Mouse (Mus musculus): ENCODE results near the gene Tnni3k. TPM values are rescaled to one million over a fixed set of nuclear protein-coding genes. Genes with fewer than 3 reads are reported as not detected.

Gene Tnni3k
- polyA plus RNA-seq, 1 experiment from 2014 or later = 0.10 TPM

DNA sequence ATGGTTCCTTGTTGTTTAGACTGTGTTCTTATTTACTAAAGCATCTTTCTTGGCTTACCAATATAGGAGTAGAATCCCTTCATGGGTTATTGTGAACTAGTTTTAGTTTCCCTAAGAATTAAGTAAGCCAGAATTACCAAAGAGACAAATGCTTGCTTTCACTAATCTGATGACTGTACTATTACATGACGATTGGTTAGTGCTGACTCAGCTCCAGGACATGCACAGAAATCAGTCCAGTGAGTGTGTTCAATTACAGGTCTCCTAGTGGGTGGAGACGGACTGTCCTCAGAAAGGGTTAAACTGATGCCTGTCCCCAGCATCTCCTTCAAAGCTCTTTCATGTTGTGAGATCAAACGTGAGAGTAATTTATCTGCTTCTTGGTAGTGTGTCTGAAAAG, 195.5 kb downstream of the Tnni3k start:
- no peaks in the 10 kb centered on the region for H3K27me3 ChIP-seq (replicated peaks; ENCODE audit: control insufficient read depth, insufficient read depth, low read length)
- 66% methylated on average over 3 of the region's 3 CpGs for WGBS
- H3K4me3 ChIP-seq (ENCODE audit: low read length) = no peak overlapping the region
- ATAC-seq = no peak
- no peak overlapping the region for H3K9ac ChIP-seq (ENCODE audit: low read depth, low read length)
- no peaks in the 10 kb centered on the region for H3K4me1 ChIP-seq (ENCODE audit: control insufficient read depth, insufficient read depth, low read depth, low read length)
- H3K4me2 ChIP-seq (ENCODE audit: low read length) = no peak overlapping the region
- H3K27ac ChIP-seq (ENCODE audit: low read depth, low read length) = no peak overlapping the region
- no peaks in the 10 kb centered on the region for H3K9me3 ChIP-seq (ENCODE audit: control insufficient read depth, low read length)
- H3K36me3 ChIP-seq (ENCODE audit: control insufficient read depth, insufficient read depth, low read length) = no peaks in the 10 kb centered on the region

GRCm38 (mm10) chr3:154853257-154853656, 201.9 kb downstream of the Tnni3k start:
- Histone ChIP-seq H3K4me3 (ENCODE audit: low read length) (no peak overlapping the region), H3K9me3 (ENCODE audit: control insufficient read depth, low read length) (no peaks in the 10 kb centered on the region), H3K27ac (ENCODE audit: low read depth, low read length) (no peak overlapping the region), H3K36me3 (ENCODE audit: control insufficient read depth, insufficient read depth, low read length) (no peaks in the 10 kb centered on the region), H3K4me2 (ENCODE audit: low read length) (no peak overlapping the region), H3K27me3 (replicated peaks; ENCODE audit: control insufficient read depth, insufficient read depth, low read length) (no peaks in the 10 kb centered on the region), H3K4me1 (ENCODE audit: control insufficient read depth, insufficient read depth, low read depth, low read length) (peaks cover 7% of the 10 kb centered on the region; the same call in 1 of the 2 replicates), H3K9ac (ENCODE audit: low read depth, low read length) (no peak overlapping the region)
- ATAC-seq = peak; percentile 30; the same call in 1 of the 2 replicates
- WGBS = 20% methylated on average over 6 of the region's 6 CpGs

DNA sequence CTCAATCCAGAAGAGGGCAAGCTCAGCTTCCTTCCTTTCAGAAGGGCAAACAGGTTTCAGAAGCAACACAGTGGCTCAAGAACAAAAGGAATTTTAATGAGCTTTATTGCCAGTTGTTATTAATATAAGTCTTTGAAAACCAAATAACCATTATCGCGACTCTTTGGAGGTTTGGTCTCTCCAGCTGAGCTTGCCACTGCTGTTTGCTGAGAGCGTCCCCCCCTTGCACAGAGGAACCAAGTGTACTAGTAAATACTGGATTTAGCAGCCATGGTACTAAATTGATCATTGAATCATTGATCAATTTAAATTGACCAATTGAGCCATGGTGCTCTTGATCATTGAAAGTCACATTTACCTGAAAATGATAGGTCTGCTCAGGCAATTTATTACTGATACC, 202.9 kb downstream of the Tnni3k start:
- no peaks in the 10 kb centered on the region for H3K36me3 ChIP-seq (ENCODE audit: control insufficient read depth, insufficient read depth, low read length)
- 61% methylated on average over 3 of the region's 3 CpGs for WGBS

GRCm38 (mm10) chr3:154842247-154842646, 213.0 kb downstream of the Tnni3k start:
- WGBS = 94% methylated on average over 7 of the region's 7 CpGs
- Histone ChIP-seq H3K9ac (ENCODE audit: low read depth, low read length) (no peak overlapping the region), H3K4me1 (ENCODE audit: control insufficient read depth, insufficient read depth, low read depth, low read length) (no peaks in the 10 kb centered on the region), H3K27ac (ENCODE audit: low read depth, low read length) (no peak overlapping the region), H3K27me3 (replicated peaks; ENCODE audit: control insufficient read depth, insufficient read depth, low read length) (no peaks in the 10 kb centered on the region), H3K36me3 (ENCODE audit: control insufficient read depth, insufficient read depth, low read length) (no peaks in the 10 kb centered on the region), H3K4me3 (ENCODE audit: low read length) (no peak overlapping the region), H3K9me3 (ENCODE audit: control insufficient read depth, low read length) (no peaks in the 10 kb centered on the region), H3K4me2 (ENCODE audit: low read length) (no peak overlapping the region)
- no peak for ATAC-seq

More for the DNA sequence above, 202.9 kb downstream of the Tnni3k start:
- Histone ChIP-seq H3K9me3 (ENCODE audit: control insufficient read depth, low read length) (no peaks in the 10 kb centered on the region), H3K4me3 (ENCODE audit: low read length) (no peak overlapping the region), H3K4me2 (ENCODE audit: low read length) (no peak overlapping the region), H3K27ac (ENCODE audit: low read depth, low read length) (no peak overlapping the region), H3K4me1 (ENCODE audit: control insufficient read depth, insufficient read depth, low read depth, low read length) (peaks cover 7% of the 10 kb centered on the region; the same call in 1 of the 2 replicates), H3K9ac (ENCODE audit: low read depth, low read length) (no peak overlapping the region), H3K27me3 (replicated peaks; ENCODE audit: control insufficient read depth, insufficient read depth, low read length) (no peaks in the 10 kb centered on the region)
- ATAC-seq = no peak

DNA sequence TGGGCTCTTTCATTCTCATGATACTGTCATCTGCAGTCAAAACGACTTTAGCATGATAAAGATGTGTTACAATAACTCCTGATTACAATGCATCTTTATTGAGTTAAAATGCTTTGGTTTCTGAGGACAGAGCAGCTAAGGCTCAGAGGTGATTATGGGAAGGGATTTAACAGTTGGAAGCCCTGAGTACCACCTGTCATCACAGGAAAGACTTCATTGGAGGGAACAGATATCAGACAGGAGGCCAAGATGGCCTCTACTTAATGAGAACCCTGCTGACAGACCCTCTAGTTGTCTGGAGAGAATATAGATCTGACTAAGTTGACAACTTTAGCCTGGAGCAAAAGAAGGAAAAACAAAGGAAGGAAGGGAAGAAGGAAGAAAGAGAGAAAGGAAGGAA, 214.1 kb downstream of the Tnni3k start:
- no peak overlapping the region for H3K9ac ChIP-seq (ENCODE audit: low read depth, low read length)
- no peak overlapping the region for H3K27ac ChIP-seq (ENCODE audit: low read depth, low read length)
- 20% methylated on average over 1 of the region's 1 CpGs for whole genome bisulfite sequencing
- H3K9me3 ChIP-seq (ENCODE audit: control insufficient read depth, low read length) = no peaks in the 10 kb centered on the region
- ATAC-seq = peak; percentile 67; the same call in 1 of the 2 replicates
- H3K4me3 ChIP-seq (ENCODE audit: low read length) = no peak overlapping the region
- H3K4me1 ChIP-seq (ENCODE audit: control insufficient read depth, insufficient read depth, low read depth, low read length) = no peaks in the 10 kb centered on the region
- H3K27me3 ChIP-seq (replicated peaks; ENCODE audit: control insufficient read depth, insufficient read depth, low read length) = no peaks in the 10 kb centered on the region
- H3K36me3 ChIP-seq (ENCODE audit: control insufficient read depth, insufficient read depth, low read length) = no peaks in the 10 kb centered on the region
- no peak overlapping the region for H3K4me2 ChIP-seq (ENCODE audit: low read length)

DNA sequence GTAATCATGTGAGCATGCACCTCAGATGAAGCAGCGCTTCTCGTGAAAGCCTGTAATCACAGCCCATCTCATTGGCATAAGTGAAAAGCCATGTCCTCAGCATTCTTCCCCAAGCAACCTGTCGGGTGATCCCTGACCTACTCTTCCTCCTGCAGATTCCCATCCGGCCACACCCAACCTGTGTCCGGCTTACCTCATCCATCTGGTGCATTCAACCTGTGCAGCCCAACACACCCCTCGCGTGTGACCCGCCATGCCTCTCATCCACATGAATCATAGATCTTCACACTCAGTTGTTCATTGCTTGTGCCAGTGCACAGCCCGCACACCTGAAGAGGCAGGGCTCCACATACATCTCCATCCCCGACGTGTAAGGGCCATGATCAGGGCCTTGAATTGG, 217.3 kb downstream of the Tnni3k start:
- Histone ChIP-seq H3K36me3 (ENCODE audit: control insufficient read depth, insufficient read depth, low read length) (no peaks in the 10 kb centered on the region), H3K9ac (ENCODE audit: low read depth, low read length) (no peak overlapping the region), H3K4me3 (ENCODE audit: low read length) (no peak overlapping the region), H3K4me2 (ENCODE audit: low read length) (no peak overlapping the region), H3K9me3 (ENCODE audit: control insufficient read depth, low read length) (no peaks in the 10 kb centered on the region), H3K27me3 (replicated peaks; ENCODE audit: control insufficient read depth, insufficient read depth, low read length) (no peaks in the 10 kb centered on the region), H3K4me1 (ENCODE audit: control insufficient read depth, insufficient read depth, low read depth, low read length) (no peaks in the 10 kb centered on the region), H3K27ac (ENCODE audit: low read depth, low read length) (no peak overlapping the region)
- ATAC-seq = no peak
- WGBS = 92% methylated on average over 11 of the region's 11 CpGs

- ATAC-seq = no peak
- Histone ChIP-seq H3K27ac (ENCODE audit: low read depth, low read length) (no peak overlapping the region), H3K36me3 (ENCODE audit: control insufficient read depth, insufficient read depth, low read length) (no peaks in the 10 kb centered on the region), H3K9me3 (ENCODE audit: control insufficient read depth, low read length) (no peaks in the 10 kb centered on the region), H3K4me2 (ENCODE audit: low read length) (no peak overlapping the region), H3K27me3 (replicated peaks; ENCODE audit: control insufficient read depth, insufficient read depth, low read length) (no peaks in the 10 kb centered on the region), H3K4me3 (ENCODE audit: low read length) (no peak overlapping the region), H3K9ac (ENCODE audit: low read depth, low read length) (no peak overlapping the region), H3K4me1 (ENCODE audit: control insufficient read depth, insufficient read depth, low read depth, low read length) (no peaks in the 10 kb centered on the region)
- 78% methylated on average over 3 of the region's 3 CpGs for WGBS
Observed at GRCm38 (mm10) chr3:154836137-154836536, 219.1 kb downstream of the Tnni3k start.

DNA sequence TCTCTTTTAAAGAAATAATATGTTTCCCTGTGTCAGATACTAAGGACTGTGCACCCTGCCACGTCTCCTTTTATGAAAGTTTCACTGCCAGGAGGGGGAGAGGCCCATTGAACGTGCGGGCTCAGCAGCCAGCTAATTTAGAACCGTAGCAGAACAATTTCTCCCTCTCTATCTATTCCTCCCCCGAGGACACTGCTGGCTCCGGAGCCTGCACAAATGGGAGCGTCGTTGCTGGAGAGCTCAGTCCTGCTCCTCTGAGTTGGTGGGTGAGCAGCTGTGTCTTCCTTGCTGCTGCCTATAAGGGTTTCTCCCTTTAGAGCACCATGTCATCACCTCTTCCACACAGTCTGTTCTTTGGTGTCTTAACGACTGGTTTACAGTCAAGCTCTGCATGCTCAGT, 220.8 kb downstream of the Tnni3k start:
- no peak overlapping the region for H3K9ac ChIP-seq (ENCODE audit: low read depth, low read length)
- H3K27me3 ChIP-seq (replicated peaks; ENCODE audit: control insufficient read depth, insufficient read depth, low read length) = no peaks in the 10 kb centered on the region
- no peak overlapping the region for H3K27ac ChIP-seq (ENCODE audit: low read depth, low read length)
- no peaks in the 10 kb centered on the region for H3K9me3 ChIP-seq (ENCODE audit: control insufficient read depth, low read length)
- 41% methylated on average over 9 of the region's 9 CpGs for WGBS
- H3K4me1 ChIP-seq (ENCODE audit: control insufficient read depth, insufficient read depth, low read depth, low read length) = no peaks in the 10 kb centered on the region
- no peak overlapping the region for H3K4me2 ChIP-seq (ENCODE audit: low read length)
- 0 out of 2 replicates have a peak, but pooled peaks have one; percentile 37 for ATAC-seq
- H3K36me3 ChIP-seq (ENCODE audit: control insufficient read depth, insufficient read depth, low read length) = no peaks in the 10 kb centered on the region
- no peak overlapping the region for H3K4me3 ChIP-seq (ENCODE audit: low read length)

- H3K36me3 ChIP-seq (ENCODE audit: control insufficient read depth, insufficient read depth, low read length) = no peaks in the 10 kb centered on the region
- no peaks in the 10 kb centered on the region for H3K4me1 ChIP-seq (ENCODE audit: control insufficient read depth, insufficient read depth, low read depth, low read length)
- no peaks in the 10 kb centered on the region for H3K27me3 ChIP-seq (replicated peaks; ENCODE audit: control insufficient read depth, insufficient read depth, low read length)
- ATAC-seq = no peak
- H3K27ac ChIP-seq (ENCODE audit: low read depth, low read length) = no peak overlapping the region
- H3K4me3 ChIP-seq (ENCODE audit: low read length) = no peak overlapping the region
- 73% methylated on average over 3 of the region's 3 CpGs for whole genome bisulfite sequencing
- H3K9me3 ChIP-seq (ENCODE audit: control insufficient read depth, low read length) = no peaks in the 10 kb centered on the region
- H3K4me2 ChIP-seq (ENCODE audit: low read length) = no peak overlapping the region
- no peak overlapping the region for H3K9ac ChIP-seq (ENCODE audit: low read depth, low read length)
Observed at GRCm38 (mm10) chr3:154825739-154826138, 229.5 kb downstream of the Tnni3k start.

DNA sequence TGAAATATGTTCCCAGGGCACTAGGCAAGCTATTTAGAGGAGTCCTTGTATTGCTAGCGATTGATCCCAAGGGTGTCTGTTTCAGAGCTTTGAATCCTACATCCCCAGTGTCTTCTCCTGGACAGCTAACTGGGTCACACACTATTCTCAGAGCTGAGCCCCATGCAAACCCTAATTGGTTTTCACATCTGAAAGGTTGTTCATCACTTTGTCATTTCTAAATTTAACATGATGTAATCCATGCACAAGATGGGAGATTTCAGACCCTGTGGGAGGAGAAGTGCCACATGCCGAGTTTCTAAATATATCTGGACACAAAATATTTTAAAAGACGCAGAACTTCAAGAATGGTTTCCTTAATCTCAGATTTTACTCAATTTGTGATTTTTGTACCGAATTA, 230.5 kb downstream of the Tnni3k start:
- Histone ChIP-seq H3K27ac (ENCODE audit: low read depth, low read length) (no peak overlapping the region), H3K9ac (ENCODE audit: low read depth, low read length) (no peak overlapping the region), H3K9me3 (ENCODE audit: control insufficient read depth, low read length) (no peaks in the 10 kb centered on the region), H3K4me1 (ENCODE audit: control insufficient read depth, insufficient read depth, low read depth, low read length) (no peaks in the 10 kb centered on the region), H3K4me2 (ENCODE audit: low read length) (no peak overlapping the region), H3K4me3 (ENCODE audit: low read length) (no peak overlapping the region), H3K36me3 (ENCODE audit: control insufficient read depth, insufficient read depth, low read length) (no peaks in the 10 kb centered on the region), H3K27me3 (replicated peaks; ENCODE audit: control insufficient read depth, insufficient read depth, low read length) (no peaks in the 10 kb centered on the region)
- no peak for ATAC-seq
- WGBS = 88% methylated on average over 4 of the region's 4 CpGs
